Mouse (Mus musculus): ENCODE measurements around the gene Olfr523. TPM values are rescaled to one million over a fixed set of nuclear protein-coding genes. Genes with fewer than 3 reads are reported as not detected.
"Not testable (repeated sequence)": the region's sequence is repeated elsewhere in the genome, so short reads cannot be mapped to it uniquely, and the experiment has no call there.

Olfr523 gene
- total and polyA plus RNA-seq, 3 experiments: not detected

DNA sequence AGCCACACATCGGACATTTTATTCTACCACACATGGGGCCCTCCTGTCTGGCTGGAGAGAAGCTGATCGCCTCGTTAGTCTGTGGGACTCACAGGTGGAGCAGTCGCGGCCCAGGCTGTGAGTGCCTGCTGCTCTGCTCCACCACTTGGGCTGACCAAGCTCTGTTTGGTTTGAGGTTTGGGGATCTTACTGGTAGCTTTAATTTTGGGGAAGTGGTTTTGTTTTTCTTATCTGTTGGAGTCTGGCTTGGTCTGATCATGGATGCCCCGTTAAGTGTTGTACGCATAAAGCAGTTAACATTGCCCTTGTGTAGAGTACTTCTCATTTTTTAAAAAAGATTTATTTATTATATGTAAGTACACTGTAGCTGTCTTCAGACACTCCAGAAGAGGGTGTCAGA lies 39.0 kb upstream of the Olfr523 start:
- H3K4me2 ChIP-seq (ENCODE audit: insufficient read depth, low read depth, poor library complexity, severe bottlenecking); H3K79me2 ChIP-seq (replicated peaks; ENCODE audit: control insufficient read depth, extremely low read depth, insufficient read depth, poor library complexity, severe bottlenecking); dilution Hi-C loops (cut with MboI; ENCODE audit: extremely low pct_ligation_motif_present, extremely low pct_unique_long_range_greater_than_20kb, low sequenced_read_pairs); H3K4me3 ChIP-seq (replicated peaks in 1 of 3; ENCODE audit: low read depth in 2 of 3, low read length in 2 of 3, poor library complexity in 1 of 3); DNase-seq (ENCODE audit: extremely low read depth); H3K27me3 ChIP-seq (replicated peaks); H3K9ac ChIP-seq (ENCODE audit: insufficient read depth, low read depth); H3K27ac ChIP-seq (ENCODE audit: insufficient read depth, low read depth); H3K9me3 ChIP-seq (replicated peaks; ENCODE audit: low read length): not testable (repeated sequence)
- in situ Hi-C loops (cut with MboI; ENCODE audit: low pct_ligation_motif_present, low pct_unique_long_range_greater_than_20kb, low sequenced_read_pairs): loop anchor here (10.0 kb wide), 2 partner anchors 139 to 219 kb away; partner anchors contain the start of gene Adam8
- Histone ChIP-seq H3K36me3 (replicated peaks in 1 of 2; ENCODE audit: control insufficient read depth in 1 of 2, insufficient read depth in 1 of 2, low read length in 1 of 2) (peaks cover 34 to 64% of the 10 kb centered on the region in 2 experiments), H3K4me1 (ENCODE audit: control insufficient read depth in 1 of 2, insufficient read depth in 2 of 2) (peaks cover 0 to 18% of the 10 kb centered on the region in 2 experiments; a peak in 1 of 4 replicates)

DNA sequence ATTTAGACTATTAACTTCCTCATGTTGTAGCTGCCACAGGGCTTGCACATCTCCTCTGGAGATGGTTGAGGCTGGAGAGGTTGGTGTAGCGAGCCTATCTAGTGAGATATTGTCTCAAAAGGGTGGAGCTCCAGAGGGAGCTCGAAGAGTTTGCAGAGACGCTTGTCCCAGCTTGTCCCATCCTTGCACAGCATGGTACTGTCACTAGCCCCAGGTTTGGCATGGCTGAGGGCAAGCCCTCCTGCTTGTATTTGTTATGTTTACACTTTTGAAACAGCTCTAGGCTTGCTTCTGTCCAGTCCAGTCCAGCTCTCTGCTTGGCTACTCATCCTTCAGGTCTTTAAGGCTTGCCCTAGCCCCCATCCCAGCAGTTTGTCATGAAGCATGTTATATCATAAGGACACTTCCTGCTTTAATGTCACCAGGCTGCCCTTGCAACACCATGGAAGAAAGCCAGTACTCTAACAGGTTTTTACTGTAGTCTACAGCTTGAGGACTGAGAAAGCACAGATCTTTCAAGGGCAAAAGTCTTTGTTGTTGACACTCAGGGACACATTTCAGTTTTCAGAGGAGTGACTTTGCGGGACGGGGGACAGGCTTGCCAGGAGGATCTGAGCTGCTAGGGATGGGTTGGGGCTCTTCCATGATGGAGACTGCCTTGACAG lies 37.8 kb upstream of the Olfr523 start:
- no peaks in the 10 kb centered on the region for H3K27me3 ChIP-seq (replicated peaks)
- H3K9ac ChIP-seq (ENCODE audit: insufficient read depth, low read depth): no peak overlapping the region
- H3K36me3 ChIP-seq (replicated peaks in 1 of 2; ENCODE audit: control insufficient read depth in 1 of 2, insufficient read depth in 1 of 2, low read length in 1 of 2): peaks cover 24 to 63% of the 10 kb centered on the region in 2 experiments
- no peak overlapping the region for H3K4me2 ChIP-seq (ENCODE audit: insufficient read depth, low read depth, poor library complexity, severe bottlenecking)
- H3K4me1 ChIP-seq (ENCODE audit: control insufficient read depth in 1 of 2, insufficient read depth in 2 of 2): peaks cover 0 to 17% of the 10 kb centered on the region in 2 experiments; a peak in 1 of 4 replicates
- no peak overlapping the region for H3K27ac ChIP-seq (ENCODE audit: insufficient read depth, low read depth)
- H3K4me3 ChIP-seq (replicated peaks in 1 of 3; ENCODE audit: low read depth in 2 of 3, low read length in 2 of 3, poor library complexity in 1 of 3): no peak overlapping the region
- H3K9me3 ChIP-seq (replicated peaks; ENCODE audit: low read length): no peaks in the 10 kb centered on the region
- no peaks in the 10 kb centered on the region for H3K79me2 ChIP-seq (replicated peaks; ENCODE audit: control insufficient read depth, extremely low read depth, insufficient read depth, poor library complexity, severe bottlenecking)
- TF ChIP-seq E2F4 (IDR thresholded peaks at IDR 0.05; ENCODE audit: insufficient replicate concordance, low read depth, low read length): no peak
- no peak for TF ChIP-seq JUND (conservative IDR thresholded peaks at IDR 0.05; ENCODE audit: low read depth, low read length)
- no peak for TF ChIP-seq CHD2 (IDR thresholded peaks at IDR 0.05; ENCODE audit: low read length)
- no peak for TF ChIP-seq SIN3A (IDR thresholded peaks at IDR 0.05; ENCODE audit: low read length)
- no peak for TF ChIP-seq HCFC1 (IDR thresholded peaks at IDR 0.05; ENCODE audit: low read depth, low read length)
- no peak for TF ChIP-seq UBTF (IDR thresholded peaks at IDR 0.05; ENCODE audit: low read depth, low read length)
- TF ChIP-seq NRF1 (IDR thresholded peaks at IDR 0.05; ENCODE audit: low read depth, low read length): no peak
- no peak for TF ChIP-seq SMC3 (IDR thresholded peaks at IDR 0.05; ENCODE audit: low read depth, low read length)
- no peak for TF ChIP-seq MAFK (IDR thresholded peaks at IDR 0.05; ENCODE audit: insufficient replicate concordance, low read length)
- TF ChIP-seq MAZ (IDR thresholded peaks at IDR 0.05; ENCODE audit: low read depth, low read length): no peak
- no peak for TF ChIP-seq USF2 (conservative IDR thresholded peaks at IDR 0.05; ENCODE audit: low read depth, low read length)
- no peak for TF ChIP-seq BHLHE40 (IDR thresholded peaks at IDR 0.05; ENCODE audit: low read depth, low read length)
- TF ChIP-seq USF1 (IDR thresholded peaks at IDR 0.05; ENCODE audit: low read depth, low read length): no peak
- no peak for DNase-seq (ENCODE audit: extremely low read depth)
- dilution Hi-C loops (cut with MboI; ENCODE audit: extremely low pct_ligation_motif_present, extremely low pct_unique_long_range_greater_than_20kb, low sequenced_read_pairs): no loop called here
- in situ Hi-C loops (cut with MboI; ENCODE audit: low pct_ligation_motif_present, low pct_unique_long_range_greater_than_20kb, low sequenced_read_pairs): loop anchor here (5.0 to 10.0 kb wide), 3 partner anchors 38 to 220 kb away; partner anchors contain the start of gene Adam8

All from CH12.LX (cell line).